Mouse (Mus musculus): ENCODE results near the gene Filip1l. TPM values are rescaled to one million over a fixed set of nuclear protein-coding genes. Genes with fewer than 3 reads are reported as not detected.

The Filip1l gene
- polyA plus RNA-seq, 1 experiment from 2014 or later: 3.3 TPM

- no peak for ATAC-seq (ENCODE audit: low FRiP score)
- peaks cover 7% of the 10 kb centered on the region; the same call in 1 of the 2 replicates for H3K4me1 ChIP-seq (replicated peaks)
- no peaks in the 10 kb centered on the region for H3K9me3 ChIP-seq
- no peak overlapping the region for H3K4me3 ChIP-seq
- H3K27me3 ChIP-seq: no peaks in the 10 kb centered on the region
- H3K27ac ChIP-seq: no peak overlapping the region
- H3K36me3 ChIP-seq: no peaks in the 10 kb centered on the region
- 75% methylated on average over 4 of the region's 4 CpGs for WGBS
- H3K9ac ChIP-seq: no peak overlapping the region
- H3K4me2 ChIP-seq: no peak overlapping the region
Measured at GRCm38 (mm10) chr16:57482911-57483310, 130.0 kb downstream of the Filip1l start.

- ATAC-seq (ENCODE audit: low FRiP score): no peak
- no peak overlapping the region for H3K4me3 ChIP-seq
- 94% methylated on average over 2 of the region's 2 CpGs for WGBS
Measured at GRCm38 (mm10) chr16:57483503-57483902, 130.6 kb downstream of the Filip1l start.

GRCm38 (mm10) chr16:57484043-57484795, 131.3 kb downstream of the Filip1l start:
- H3K4me2 ChIP-seq: no peak overlapping the region
- WGBS: 53% methylated on average over 12 of the region's 12 CpGs
- H3K9ac ChIP-seq: no peak overlapping the region
- H3K27ac ChIP-seq: no peak overlapping the region
- H3K27me3 ChIP-seq: no peaks in the 10 kb centered on the region
- H3K36me3 ChIP-seq: no peaks in the 10 kb centered on the region
- peaks cover 7% of the 10 kb centered on the region; the same call in 1 of the 2 replicates for H3K4me1 ChIP-seq (replicated peaks)
- no peak overlapping the region for H3K4me3 ChIP-seq
- no peak; the same call in 1 of the 2 replicates for ATAC-seq (ENCODE audit: low FRiP score)
- H3K9me3 ChIP-seq: no peaks in the 10 kb centered on the region

More at GRCm38 (mm10) chr16:57483503-57483902, 130.6 kb downstream of the Filip1l start:
- Histone ChIP-seq H3K9ac (no peak overlapping the region), H3K4me2 (no peak overlapping the region), H3K27me3 (no peaks in the 10 kb centered on the region), H3K36me3 (no peaks in the 10 kb centered on the region), H3K27ac (no peak overlapping the region), H3K9me3 (no peaks in the 10 kb centered on the region), H3K4me1 (replicated peaks) (peaks cover 7% of the 10 kb centered on the region; the same call in 1 of the 2 replicates)

DNA sequence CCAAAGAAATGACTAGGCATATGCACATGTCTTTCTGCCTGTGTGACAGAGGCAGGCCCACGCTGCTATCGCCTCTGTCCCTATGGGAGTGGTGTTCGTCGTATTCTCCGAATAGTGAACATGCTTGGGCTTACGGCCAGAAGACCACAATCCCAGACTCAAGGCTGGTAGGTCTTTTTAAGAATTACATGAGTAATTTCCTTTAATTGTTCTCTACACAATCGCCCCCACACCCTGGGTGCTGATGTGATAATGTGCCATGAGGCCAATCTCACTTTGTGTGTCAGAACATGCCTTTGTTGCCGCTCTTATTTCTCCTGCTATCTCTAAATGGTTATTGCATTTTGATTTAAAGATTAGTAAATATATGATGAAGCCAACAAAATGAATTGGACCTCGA, 132.4 kb downstream of the Filip1l start:
- no peak overlapping the region for H3K4me2 ChIP-seq
- peaks cover 7% of the 10 kb centered on the region; the same call in 1 of the 2 replicates for H3K4me1 ChIP-seq (replicated peaks)
- H3K27me3 ChIP-seq: no peaks in the 10 kb centered on the region
- H3K36me3 ChIP-seq: no peaks in the 10 kb centered on the region
- no peak overlapping the region for H3K4me3 ChIP-seq
- H3K27ac ChIP-seq: no peak overlapping the region
- WGBS: 71% methylated on average over 9 of the region's 9 CpGs
- H3K9me3 ChIP-seq: no peaks in the 10 kb centered on the region
- no peak overlapping the region for H3K9ac ChIP-seq
- no peak for ATAC-seq (ENCODE audit: low FRiP score)

GRCm38 (mm10) chr16:57486266-57486665, 133.4 kb downstream of the Filip1l start:
- H3K9ac ChIP-seq: no peak overlapping the region
- no peak overlapping the region for H3K4me2 ChIP-seq
- H3K9me3 ChIP-seq: no peaks in the 10 kb centered on the region
- WGBS: 91% methylated on average over 5 of the region's 5 CpGs
- H3K27me3 ChIP-seq: no peaks in the 10 kb centered on the region
- H3K4me3 ChIP-seq: no peak overlapping the region
- ATAC-seq (ENCODE audit: low FRiP score): no peak
- H3K36me3 ChIP-seq: no peaks in the 10 kb centered on the region
- peaks cover 7% of the 10 kb centered on the region; the same call in 1 of the 2 replicates for H3K4me1 ChIP-seq (replicated peaks)
- no peak overlapping the region for H3K27ac ChIP-seq

GRCm38 (mm10) chr16:57488661-57489060, 135.8 kb downstream of the Filip1l start:
- Histone ChIP-seq H3K4me2 (no peak overlapping the region), H3K9me3 (no peaks in the 10 kb centered on the region), H3K4me1 (replicated peaks) (peaks cover 7% of the 10 kb centered on the region; the same call in 1 of the 2 replicates), H3K4me3 (no peak overlapping the region), H3K27me3 (no peaks in the 10 kb centered on the region), H3K27ac (no peak overlapping the region), H3K9ac (no peak overlapping the region), H3K36me3 (no peaks in the 10 kb centered on the region)
- ATAC-seq (ENCODE audit: low FRiP score): no peak

GRCm38 (mm10) chr16:57490691-57491090, 137.8 kb downstream of the Filip1l start:
- WGBS: 91% methylated on average over 8 of the region's 8 CpGs
- no peaks in the 10 kb centered on the region for H3K27me3 ChIP-seq
- H3K9ac ChIP-seq: no peak overlapping the region
- no peak for ATAC-seq (ENCODE audit: low FRiP score)
- H3K9me3 ChIP-seq: no peaks in the 10 kb centered on the region
- H3K4me1 ChIP-seq (replicated peaks): no peaks in the 10 kb centered on the region
- H3K4me3 ChIP-seq: no peak overlapping the region
- H3K27ac ChIP-seq: no peak overlapping the region
- H3K36me3 ChIP-seq: no peaks in the 10 kb centered on the region
- no peak overlapping the region for H3K4me2 ChIP-seq

GRCm38 (mm10) chr16:57491853-57492252, 139.0 kb downstream of the Filip1l start:
- no peak overlapping the region for H3K4me3 ChIP-seq
- no peaks in the 10 kb centered on the region for H3K9me3 ChIP-seq
- H3K36me3 ChIP-seq: no peaks in the 10 kb centered on the region
- no peak overlapping the region for H3K4me2 ChIP-seq
- WGBS: 97% methylated on average over 4 of the region's 4 CpGs
- H3K9ac ChIP-seq: no peak overlapping the region
- H3K27me3 ChIP-seq: no peaks in the 10 kb centered on the region
- H3K4me1 ChIP-seq (replicated peaks): peaks cover 7% of the 10 kb centered on the region; the same call in 1 of the 2 replicates
- no peak for ATAC-seq (ENCODE audit: low FRiP score)
- no peak overlapping the region for H3K27ac ChIP-seq

- Histone ChIP-seq H3K36me3 (no peaks in the 10 kb centered on the region), H3K4me1 (replicated peaks) (peaks cover 10% of the 10 kb centered on the region; the same call in 1 of the 2 replicates), H3K27me3 (no peaks in the 10 kb centered on the region), H3K9ac (no peak overlapping the region), H3K4me3 (no peak overlapping the region), H3K4me2 (no peak overlapping the region), H3K27ac (no peak overlapping the region), H3K9me3 (no peaks in the 10 kb centered on the region)
- no peak for ATAC-seq (ENCODE audit: low FRiP score)
- WGBS: 89% methylated on average over 10 of the region's 10 CpGs
Measured at GRCm38 (mm10) chr16:57495476-57496203, 142.7 kb downstream of the Filip1l start.

DNA sequence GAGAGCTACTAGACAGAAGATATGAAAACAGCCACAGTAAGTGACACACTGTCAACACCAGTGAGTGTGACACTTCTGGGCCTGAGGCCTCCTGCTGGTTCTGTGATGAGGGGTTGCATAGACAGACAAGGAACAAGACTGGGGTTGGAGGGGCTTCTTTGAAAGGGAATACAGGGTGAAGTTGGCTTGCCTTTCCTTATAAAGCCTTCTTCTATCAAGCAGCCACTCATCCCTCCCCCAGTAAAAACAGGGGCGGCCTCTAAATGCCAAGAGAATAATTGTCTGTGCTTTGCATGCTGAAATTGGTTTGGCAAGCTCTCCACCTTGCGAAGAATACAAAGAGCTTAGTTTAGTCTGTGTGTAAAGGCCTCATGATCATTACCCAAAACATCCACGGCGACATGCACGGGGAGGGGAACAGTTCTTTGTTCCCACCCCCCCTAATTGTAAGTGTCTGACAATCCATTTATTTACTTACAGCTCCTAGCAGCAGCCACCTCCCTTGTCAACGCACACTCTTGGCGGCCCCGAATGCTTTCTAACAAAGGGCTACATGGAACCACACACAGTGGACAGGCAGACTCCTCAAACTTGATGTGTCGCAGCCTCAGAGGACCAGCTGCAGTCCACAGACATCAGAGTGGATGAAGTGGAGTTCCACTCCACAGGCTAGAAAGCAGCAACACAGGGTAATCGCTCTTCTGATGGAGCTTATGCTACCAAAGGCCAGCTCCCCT, 143.7 kb downstream of the Filip1l start:
- H3K4me2 ChIP-seq: no peak overlapping the region
- H3K4me3 ChIP-seq: no peak overlapping the region
- H3K27me3 ChIP-seq: 0 out of 2 replicates have a peak, but pooled peaks cover 3% of the 10 kb centered on the region
- WGBS: 37% methylated on average over 10 of the region's 10 CpGs
- H3K4me1 ChIP-seq (replicated peaks): peaks cover 10% of the 10 kb centered on the region; the same call in 1 of the 2 replicates
- no peak overlapping the region for H3K9ac ChIP-seq
- ATAC-seq (ENCODE audit: low FRiP score): peak; percentile 85
- no peaks in the 10 kb centered on the region for H3K9me3 ChIP-seq
- peak overlapping the region; percentile 13; the same call in 1 of the 2 replicates for H3K27ac ChIP-seq
- no peaks in the 10 kb centered on the region for H3K36me3 ChIP-seq

- Histone ChIP-seq H3K4me2 (no peak overlapping the region), H3K4me1 (replicated peaks) (peaks cover 10% of the 10 kb centered on the region; the same call in 1 of the 2 replicates), H3K9ac (no peak overlapping the region), H3K36me3 (no peaks in the 10 kb centered on the region), H3K4me3 (no peak overlapping the region), H3K27ac (no peak overlapping the region), H3K9me3 (no peaks in the 10 kb centered on the region), H3K27me3 (0 out of 2 replicates have a peak, but pooled peaks cover 6% of the 10 kb centered on the region)
- no peak for ATAC-seq (ENCODE audit: low FRiP score)
- 71% methylated on average over 3 of the region's 3 CpGs for WGBS
Measured at GRCm38 (mm10) chr16:57500851-57501250, 148.0 kb downstream of the Filip1l start.

GRCm38 (mm10) chr16:57502230-57502629, 149.3 kb downstream of the Filip1l start:
- Histone ChIP-seq H3K9ac (no peak overlapping the region), H3K4me2 (no peak overlapping the region), H3K9me3 (no peaks in the 10 kb centered on the region), H3K27me3 (0 out of 2 replicates have a peak, but pooled peaks cover 6% of the 10 kb centered on the region), H3K4me3 (no peak overlapping the region), H3K36me3 (no peaks in the 10 kb centered on the region), H3K4me1 (replicated peaks) (no peaks in the 10 kb centered on the region), H3K27ac (no peak overlapping the region)
- WGBS: 12% methylated on average over 2 of the region's 2 CpGs
- no peak for ATAC-seq (ENCODE audit: low FRiP score)
